In the genomic region with DNA sequence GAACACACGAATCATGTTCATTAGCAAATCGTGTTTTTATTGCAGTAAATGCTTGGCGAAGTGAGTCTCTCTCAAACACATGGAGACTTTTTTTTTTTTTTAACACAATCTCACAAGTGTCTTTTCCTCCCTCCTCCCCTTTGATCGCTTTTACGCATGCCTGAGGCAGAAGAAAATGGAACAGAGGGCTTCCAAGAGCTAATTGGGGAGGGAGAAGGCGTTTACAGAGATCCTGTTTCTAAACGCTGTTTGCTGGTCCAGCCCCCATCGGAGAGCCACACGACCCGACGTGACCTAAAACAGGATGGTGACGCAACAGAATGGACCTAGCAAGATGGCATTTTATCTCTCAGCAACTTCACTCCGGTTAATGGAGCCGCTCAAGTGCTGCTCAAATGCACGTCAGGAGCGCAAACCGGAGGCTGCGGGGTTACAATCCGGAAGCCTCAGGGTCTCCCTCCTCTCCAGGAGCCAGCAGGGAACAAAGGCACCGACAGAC, we compare ENCODE assay signal across 8 mouse cellular contexts.
DNase-seq lines count a peak whose midpoint lies in the region; ATAC-seq lines count a peak whose summit lies in the region.

No protein-coding gene starts in this region.

- H3K27me3 ChIP-seq in heart, embryonic 16.5 days (ENCODE audit: control insufficient read depth, insufficient read depth, low read length): no peaks in the 10 kb centered on the region

- peak; percentile 81 for DNase-seq in CD4-positive helper T cell, adult 2 months (ENCODE audit: low read depth, low spot score)
- DNase-seq in adipocyte (ENCODE audit: low spot score): peak; percentile 26
- DNase-seq in kidney, postnatal 10 days: peak; percentile 60
- peak; percentile 81 for DNase-seq in lung, postnatal 10 days
- no peak for DNase-seq in cerebellum, postnatal 14 days

- peak overlapping the region; percentile 91 for H3K4me2 ChIP-seq in heart, embryonic 16.5 days (ENCODE audit: low read depth, low read length)

- peaks cover 42% of the 10 kb centered on the region for H3K4me1 ChIP-seq in heart, embryonic 16.5 days (ENCODE audit: control insufficient read depth, insufficient read depth, low read length)

- peak overlapping the region; percentile 60 for H3K9ac ChIP-seq in heart, embryonic 16.5 days (ENCODE audit: low read length)

- peak; percentile 74 for ATAC-seq in erythroblast, adult 5-6 weeks (replicated peaks; ENCODE audit: low FRiP score, poor library complexity, severe bottlenecking)
- ATAC-seq in heart, embryonic 16.5 days (replicated peaks; ENCODE audit: extremely low read depth, insufficient read depth, low FRiP score): peak; percentile 45
- peak; percentile 42 for ATAC-seq in neutrophil, adult 5-6 weeks (ENCODE audit: extremely low read depth, insufficient number of reproducible peaks, low FRiP score, poor library complexity, severe bottlenecking)

- peak overlapping the region; percentile 58 for H3K4me3 ChIP-seq in heart, embryonic 16.5 days (ENCODE audit: low read length)

- no peaks in the 10 kb centered on the region for H3K36me3 ChIP-seq in heart, embryonic 16.5 days (ENCODE audit: control insufficient read depth, insufficient read depth)

- 1% methylated on average over 20 of the region's 20 CpGs for WGBS in heart, embryonic 16.5 days

- no peaks in the 10 kb centered on the region for H3K9me3 ChIP-seq in heart, embryonic 16.5 days (replicated peaks; ENCODE audit: control insufficient read depth, low read length)

- H3K27ac ChIP-seq in heart, embryonic 16.5 days (ENCODE audit: low read length): peak overlapping the region; percentile 70

Comparison
In these comparisons a context has a peak if more than half of its experiments do, and no peak if none do; other contexts are left out.
1. DNase-seq: peak in CD4-positive helper T cell, adult 2 months (single experiment), adipocyte (single experiment), kidney, postnatal 10 days (single experiment) and lung, postnatal 10 days (single experiment); none in cerebellum, postnatal 14 days (0 of 2).
2. Peak in every context shown above with its lines, with median percentiles within 50 percentile points of each other: ATAC-seq.